Mouse (Mus musculus): ENCODE results near the gene Ncan.
"Not testable (repeated sequence)": the region's sequence is repeated elsewhere in the genome, so short reads cannot be mapped to it uniquely, and the experiment has no call there.

The Ncan gene

GRCm38 (mm10) chr8:70084191-70085065 lies 36.2 kb downstream of the Ncan start:
- in situ Hi-C loops (cut with MboI, MseI), result no loop called here

GRCm38 (mm10) chr8:70083285-70083684 lies 37.4 kb downstream of the Ncan start, which contains the start of gene Hapln4:
Hapln4 (plus strand) TSS chr8:70083457.
- in situ Hi-C loops (cut with MboI, MseI), result no loop called here

GRCm38 (mm10) chr8:70081976-70082375 lies 38.7 kb downstream of the Ncan start:
- in situ Hi-C loops (cut with MboI, MseI), result no loop called here

- in situ Hi-C loops (cut with MboI, MseI), result no loop called here
Observed at GRCm38 (mm10) chr8:70073682-70074081, 47.0 kb downstream of the Ncan start.

- in situ Hi-C loops (cut with MboI, MseI), result no loop called here
Observed at GRCm38 (mm10) chr8:70073120-70073519, 47.6 kb downstream of the Ncan start.

GRCm38 (mm10) chr8:70072441-70073069 lies 48.1 kb downstream of the Ncan start, which contains the start of gene Tm6sf2:
Tm6sf2 (plus strand) TSS chr8:70072924.
- in situ Hi-C loops (cut with MboI, MseI), result no loop called here

- in situ Hi-C loops (cut with MboI, MseI), result no loop called here
Observed at GRCm38 (mm10) chr8:70071836-70072440, 48.7 kb downstream of the Ncan start.

GRCm38 (mm10) chr8:70057721-70058120 lies 63.0 kb downstream of the Ncan start:
- in situ Hi-C loops (cut with MboI, MseI), result no loop called here

GRCm38 (mm10) chr8:70050434-70050833 lies 70.2 kb downstream of the Ncan start:
- in situ Hi-C loops (cut with MboI, MseI), result not testable (repeated sequence)

- in situ Hi-C loops (cut with MboI, MseI), result no loop called here
Observed at GRCm38 (mm10) chr8:70049662-70050061, 71.0 kb downstream of the Ncan start.

GRCm38 (mm10) chr8:70043996-70044395 lies 76.7 kb downstream of the Ncan start:
- in situ Hi-C loops (cut with MboI, MseI), result no loop called here
